1 mouse cellular context compared by ENCODE assay signal in the genomic region with DNA sequence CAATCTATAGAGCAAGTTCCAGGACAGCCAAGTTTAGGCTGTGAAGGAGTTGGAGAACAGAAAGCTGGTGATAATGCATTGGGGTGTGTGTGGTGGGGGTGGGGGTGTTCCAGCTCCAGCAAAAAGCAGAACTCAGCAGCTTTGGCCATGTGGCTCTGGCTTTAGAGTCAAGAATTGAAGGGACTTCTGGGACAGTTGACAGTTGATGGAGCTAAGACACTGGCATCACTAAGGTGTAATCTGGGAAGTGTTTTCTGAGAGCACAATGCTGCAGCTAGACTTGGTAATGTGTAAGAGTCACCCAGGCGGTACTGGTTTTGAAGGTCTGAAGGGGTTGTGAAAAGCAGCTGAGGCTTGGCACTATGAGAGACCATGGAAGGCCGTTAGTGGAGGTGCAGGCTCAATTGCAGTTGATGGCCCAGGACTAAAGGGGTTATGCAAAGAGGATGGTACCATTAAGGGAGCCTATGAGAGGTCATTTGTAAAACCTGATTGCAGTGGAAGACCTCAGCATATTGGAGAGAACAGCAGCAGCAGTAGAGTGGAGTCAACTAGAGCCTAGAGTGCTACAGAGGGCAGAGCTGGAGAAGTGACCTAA.
TF ChIP-seq lines count a peak whose summit lies in the region.

No protein-coding gene starts in this region.

TF ChIP-seq in CH12.LX, 34 proteins besides CTCF, POLR2A, EP300 and RAD21:
- TF ChIP-seq USF1 (IDR thresholded peaks at IDR 0.05; ENCODE audit: low read depth, low read length), result no peak
- TF ChIP-seq NRF1 (IDR thresholded peaks at IDR 0.05; ENCODE audit: low read depth, low read length), result no peak
- TF ChIP-seq POLR2AphosphoS2 (IDR thresholded peaks at IDR 0.05; ENCODE audit: low read depth, low read length), result peak; percentile 92
